ENCODE assay signal across 23 mouse cellular contexts in the genomic region with DNA sequence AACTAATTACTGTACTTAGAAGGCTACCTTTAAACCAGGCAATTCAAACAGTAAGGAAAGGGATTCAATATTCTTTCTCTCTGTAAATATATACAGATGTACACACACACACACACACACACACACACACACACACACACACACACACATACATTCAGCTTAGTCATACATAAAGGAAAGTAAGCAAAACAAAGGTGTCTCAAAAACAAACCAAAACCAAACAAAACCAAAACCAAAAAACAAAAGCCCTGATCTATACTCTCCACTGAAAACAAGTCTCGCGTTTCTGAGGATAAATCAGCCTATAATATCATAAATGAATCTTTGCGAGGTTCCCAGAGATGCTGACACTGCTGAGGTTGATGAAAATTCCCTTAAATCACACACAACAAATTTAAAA. TPM values are rescaled to one million over a fixed set of nuclear protein-coding genes. Genes with fewer than 3 reads are reported as not detected.
DNase-seq lines count a peak whose midpoint lies in the region; ATAC-seq and TF ChIP-seq lines count a peak whose summit lies in the region.
"Had no signal": no experiment of that assay in that cellular context is flagged by ENCODE, and none has a peak within 500 bp of the region (broad histone marks: within the 10 kb centered on the region; RNA-seq: fewer than 3 reads in every experiment).

No protein-coding gene starts in this region.

- dilution Hi-C loops in CH12.LX (cut with MboI; ENCODE audit: extremely low pct_ligation_motif_present, extremely low pct_unique_long_range_greater_than_20kb, low sequenced_read_pairs), result no loop called here

- H3K27me3 ChIP-seq in CH12.LX (replicated peaks), result no peaks in the 10 kb centered on the region
- H3K27me3 ChIP-seq: embryonic facial prominence, embryonic 13.5 days; embryonic facial prominence, embryonic 15.5 days; forebrain, embryonic 12.5 days had no signal

- no peaks in the 10 kb centered on the region for H3K9me3 ChIP-seq in CH12.LX (replicated peaks; ENCODE audit: low read length)
- H3K9me3 ChIP-seq: embryonic facial prominence, embryonic 13.5 days; embryonic facial prominence, embryonic 15.5 days; forebrain, embryonic 10.5 days; forebrain, embryonic 12.5 days had no signal

- peaks cover 15 to 42% of the 10 kb centered on the region in 2 experiments for H3K36me3 ChIP-seq in CH12.LX (replicated peaks in 1 of 2; ENCODE audit: control insufficient read depth in 1 of 2, insufficient read depth in 1 of 2, low read length in 1 of 2)

- peaks cover 69% of the 10 kb centered on the region for H3K79me2 ChIP-seq in CH12.LX (replicated peaks; ENCODE audit: control insufficient read depth, extremely low read depth, insufficient read depth, poor library complexity, severe bottlenecking)

- DNase-seq in CD4-positive helper T cell, adult 2 months (ENCODE audit: low read depth, low spot score), result peak; percentile 44
- no peak for DNase-seq in CH12.LX (ENCODE audit: extremely low read depth)
- peak; percentile 54 for DNase-seq in induced T-regulatory cell, adult 2 months (ENCODE audit: low read depth)
- no peak for DNase-seq in right cerebral cortex, postnatal 36 days (ENCODE audit: low spot score in 2 of 2)
- no peak for DNase-seq in cerebellum, adult 9-11 months
- DNase-seq: adrenal gland, adult 8-10 months; adrenal gland, postnatal 14 days; adrenal gland, postnatal 36 days; B cell, adult 2 months; cerebellum, adult 11-12 months; cerebellum, adult 2 months; cerebellum, adult 9-10 months; cerebellum, postnatal 14 days; cerebellum, postnatal 36 days; embryo, embryonic 11 days had no signal

- no peak overlapping the region for H3K4me3 ChIP-seq in CH12.LX (replicated peaks in 1 of 3; ENCODE audit: low read depth in 2 of 3, low read length in 2 of 3, poor library complexity in 1 of 3)
- H3K4me3 ChIP-seq: embryonic facial prominence, embryonic 13.5 days; embryonic facial prominence, embryonic 15.5 days; erythroblast, embryonic 14.5 days; forebrain, embryonic 10.5 days; forebrain, embryonic 12.5 days had no signal

- no peak for TF ChIP-seq RAD21 in CH12.LX (IDR thresholded peaks at IDR 0.05; ENCODE audit: low read depth, low read length)

- no peak for ATAC-seq in megakaryocyte progenitor cell, adult 5-6 weeks (replicated peaks; ENCODE audit: poor library complexity)
- ATAC-seq: forebrain, embryonic 14.5 days; forebrain, embryonic 16.5 days had no signal

- peaks cover 4 to 50% of the 10 kb centered on the region in 2 experiments; a peak in 3 of 4 replicates for H3K4me1 ChIP-seq in CH12.LX (ENCODE audit: control insufficient read depth in 1 of 2, insufficient read depth in 2 of 2)

- H3K9ac ChIP-seq in CH12.LX (ENCODE audit: insufficient read depth, low read depth), result peak overlapping the region; percentile 63; the same call in 1 of the 2 replicates
- H3K9ac ChIP-seq: embryonic facial prominence, embryonic 13.5 days; embryonic facial prominence, embryonic 15.5 days; forebrain, embryonic 12.5 days had no signal

- H3K27ac ChIP-seq in CH12.LX (ENCODE audit: insufficient read depth, low read depth), result no peak overlapping the region
- H3K27ac ChIP-seq: embryonic facial prominence, embryonic 13.5 days; embryonic facial prominence, embryonic 15.5 days; forebrain, embryonic 10.5 days; forebrain, embryonic 12.5 days had no signal

- in situ Hi-C loops in CH12.LX (cut with MboI; ENCODE audit: low pct_ligation_motif_present, low pct_unique_long_range_greater_than_20kb, low sequenced_read_pairs), result no loop called here

- no peak for TF ChIP-seq CTCF in CH12.LX (conservative IDR thresholded peaks at IDR 0.05 in 1 of 2, IDR thresholded peaks at IDR 0.05 in 1 of 2; ENCODE audit: low read depth in 2 of 2, low read length in 2 of 2)

- no peak for TF ChIP-seq EP300 in CH12.LX (IDR thresholded peaks at IDR 0.05; ENCODE audit: low read length)

- TF ChIP-seq POLR2A in CH12.LX (IDR thresholded peaks at IDR 0.05; ENCODE audit: low read depth, low read length), result no peak

- peak overlapping the region; percentile 29; the same call in 1 of the 2 replicates for H3K4me2 ChIP-seq in CH12.LX (ENCODE audit: insufficient read depth, low read depth, poor library complexity, severe bottlenecking)
- H3K4me2 ChIP-seq: embryonic facial prominence, embryonic 13.5 days; embryonic facial prominence, embryonic 15.5 days; forebrain, embryonic 12.5 days had no signal

TF ChIP-seq in CH12.LX, 34 proteins besides CTCF, POLR2A, EP300 and RAD21:
- TF ChIP-seq USF1 (IDR thresholded peaks at IDR 0.05; ENCODE audit: low read depth, low read length) (no peak), ZC3H11A (IDR thresholded peaks at IDR 0.05; ENCODE audit: low read depth, low read length) (no peak), BHLHE40 (IDR thresholded peaks at IDR 0.05; ENCODE audit: low read depth, low read length) (no peak), IRF4 (IDR thresholded peaks at IDR 0.05; ENCODE audit: low read depth, low read length) (no peak), KAT2A (IDR thresholded peaks at IDR 0.05; ENCODE audit: insufficient replicate concordance, low read length) (no peak), GABPA (IDR thresholded peaks at IDR 0.05; ENCODE audit: insufficient replicate concordance, low read depth, low read length) (no peak), ZMIZ1 (IDR thresholded peaks at IDR 0.05; ENCODE audit: low read depth, low read length) (no peak), MAX (IDR thresholded peaks at IDR 0.05; ENCODE audit: low read length) (no peak), MXI1 (IDR thresholded peaks at IDR 0.05; ENCODE audit: low read depth, low read length) (no peak), NRF1 (IDR thresholded peaks at IDR 0.05; ENCODE audit: low read depth, low read length) (no peak), TCF12 (IDR thresholded peaks at IDR 0.05; ENCODE audit: low read depth, low read length) (no peak), RCOR1 (conservative IDR thresholded peaks at IDR 0.05; ENCODE audit: low read depth, low read length) (no peak), MYC (IDR thresholded peaks at IDR 0.05; ENCODE audit: low read depth, low read length) (no peak)

RNA-seq across cellular contexts. Expression of a gene that starts 16.1 kb away (rescaled TPM):
- total RNA-seq in CH12.LX (2012; rRNA removed) (26.0 and 30.5 TPM in 2 replicates), CH12.LX (2014; rRNA removed) (15.2 and 17.0 TPM in 2 replicates)
- polyA plus RNA-seq in CH12.LX (2012; ENCODE audit: insufficient read length, low read depth), result 14.5 and 17.2 TPM in 2 replicates
- total RNA-seq in megakaryocyte progenitor cell, adult 5-6 weeks (2015), result 49.5 and 50.0 TPM in 2 replicates
- 31.2 and 33.9 TPM in 2 replicates for total RNA-seq in megakaryocyte progenitor cell, adult 5-6 weeks (2017)

RNA-seq across cellular contexts. Expression of a gene that starts 26.3 kb away (rescaled TPM):
- total RNA-seq in CH12.LX (2012; rRNA removed) (0.08 TPM in 1 of 2 replicates, not detected in the other), CH12.LX (2014; rRNA removed) (not detected in 2 replicates)
- 0.45 and 0.60 TPM in 2 replicates for polyA plus RNA-seq in CH12.LX (2012; ENCODE audit: insufficient read length, low read depth)
- total RNA-seq in megakaryocyte progenitor cell, adult 5-6 weeks (2015), result 0.35 TPM in 1 of 2 replicates, not detected in the other
- total RNA-seq in megakaryocyte progenitor cell, adult 5-6 weeks (2017), result 0.37 TPM in 1 of 2 replicates, not detected in the other
- polyA plus RNA-seq: erythroblast, embryonic 14.5 days had no signal

RNA-seq across cellular contexts. Expression of a gene that starts 38.7 kb away (rescaled TPM):
- total RNA-seq in CH12.LX (2012; rRNA removed) (119 and 142 TPM in 2 replicates), CH12.LX (2014; rRNA removed) (162 and 183 TPM in 2 replicates)
- polyA plus RNA-seq in CH12.LX (2012; ENCODE audit: insufficient read length, low read depth), result 113 and 137 TPM in 2 replicates
- total RNA-seq in megakaryocyte progenitor cell, adult 5-6 weeks (2015), result 122 and 131 TPM in 2 replicates
- total RNA-seq in megakaryocyte progenitor cell, adult 5-6 weeks (2017), result 47.2 and 71.8 TPM in 2 replicates

Comparison
In these comparisons a context has a peak if more than half of its experiments do, and no peak if none do; other contexts are left out.
1. DNase-seq: peak in CD4-positive helper T cell, adult 2 months (single experiment) and induced T-regulatory cell, adult 2 months (single experiment); none in CH12.LX (single experiment), right cerebral cortex, postnatal 36 days (0 of 2) and cerebellum, adult 9-11 months (single experiment).